Mouse (Mus musculus): ENCODE data around the gene Gas7.

The Gas7 gene

DNA sequence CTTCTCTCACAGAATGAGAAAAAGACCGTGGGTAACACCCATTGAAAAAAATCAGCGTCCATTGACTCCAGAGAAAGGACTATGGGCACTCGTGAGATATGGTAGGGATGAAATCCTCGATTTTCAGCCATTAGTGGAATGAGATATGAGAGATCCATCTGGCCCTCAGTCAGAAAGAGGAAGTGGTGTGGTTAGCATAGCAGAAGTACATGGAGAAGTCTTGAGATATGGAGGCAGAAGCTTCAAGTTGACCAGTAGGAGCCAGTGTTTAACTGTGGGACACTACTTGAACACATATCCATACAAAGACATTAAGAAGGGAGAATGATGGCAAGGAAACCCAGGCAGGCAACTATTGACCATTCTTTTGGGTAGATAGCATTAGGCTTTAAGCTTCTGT, 82.1 kb downstream of the Gas7 start:
- DNase-seq = no peak

DNA sequence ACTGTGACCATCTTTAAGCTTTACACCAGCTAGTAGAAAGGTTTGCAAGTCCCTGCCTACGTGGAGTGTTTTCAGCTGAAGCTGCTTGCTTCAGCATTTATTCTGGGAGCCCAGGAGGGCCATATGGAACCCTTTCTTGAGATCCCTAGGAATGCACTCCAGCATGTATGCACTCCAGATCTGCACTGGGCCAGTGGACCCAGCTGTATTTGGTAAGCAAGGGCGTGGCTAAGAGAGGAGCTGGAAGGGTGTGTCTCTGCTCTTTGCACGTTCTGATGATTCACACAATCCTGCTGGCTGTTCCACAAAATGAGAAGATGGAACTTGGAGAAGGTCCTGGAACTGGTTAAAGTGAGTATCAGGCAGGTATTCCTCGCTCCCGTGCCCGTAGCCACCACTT, 83.3 kb downstream of the Gas7 start:
- DNase-seq = no peak

DNA sequence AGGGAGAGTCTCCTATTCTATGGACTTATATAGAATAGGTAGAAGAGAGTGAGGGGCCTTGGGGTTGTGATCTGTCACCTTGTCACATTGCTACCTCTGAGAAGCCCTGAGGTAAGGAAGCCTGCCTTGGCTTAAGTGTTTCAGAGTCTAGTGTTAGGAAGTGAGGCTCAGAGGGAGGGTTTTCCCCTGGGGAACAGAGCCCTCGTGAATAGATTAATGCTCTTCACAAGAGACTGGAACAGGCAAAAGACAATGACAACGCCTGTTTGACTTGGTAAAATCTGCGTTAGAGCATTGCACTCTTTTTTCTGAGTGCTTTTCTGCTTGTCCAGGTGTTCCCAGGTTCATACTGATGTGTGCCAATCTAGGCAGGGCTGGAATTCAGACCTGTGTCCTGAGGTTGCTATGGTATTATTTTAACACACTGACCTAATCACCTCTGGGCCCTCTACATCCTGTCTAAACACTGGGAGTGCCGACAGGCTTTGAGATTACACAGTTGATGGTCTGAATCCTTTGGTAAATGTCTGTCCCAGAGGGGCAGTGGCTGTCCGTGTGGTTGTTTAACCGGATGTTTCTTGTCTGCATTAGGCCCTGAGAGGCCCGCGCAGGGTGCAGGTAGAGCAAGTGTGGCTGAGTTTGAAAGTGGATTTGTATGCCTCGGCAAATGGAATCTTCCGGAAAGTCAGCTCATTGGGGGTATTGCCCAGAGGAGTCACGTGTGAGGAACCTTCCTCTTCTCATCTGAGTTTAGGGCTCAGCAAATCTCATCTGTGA, 89.6 kb downstream of the Gas7 start:
- no peak for DNase-seq

DNA sequence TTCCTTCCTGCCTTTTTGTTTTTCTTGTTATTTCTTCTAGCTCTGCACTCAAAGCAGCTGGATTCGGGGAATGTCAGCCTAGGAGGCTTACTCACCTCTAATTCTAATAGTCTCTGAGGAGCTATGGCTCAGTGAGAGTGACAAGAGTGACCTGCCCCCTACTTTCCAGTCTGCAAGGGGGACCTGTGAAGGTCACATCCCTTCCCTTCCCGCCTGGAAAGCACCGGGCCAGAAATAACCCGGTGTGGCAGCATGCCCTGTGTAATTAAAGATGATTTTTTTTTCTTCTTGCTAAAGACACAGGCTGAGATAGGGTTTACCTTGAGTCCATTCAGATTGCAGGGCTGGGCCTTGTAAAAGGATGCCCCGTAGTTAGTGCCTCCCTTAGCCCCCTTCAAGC, 91.3 kb downstream of the Gas7 start:
- DNase-seq = no peak

DNA sequence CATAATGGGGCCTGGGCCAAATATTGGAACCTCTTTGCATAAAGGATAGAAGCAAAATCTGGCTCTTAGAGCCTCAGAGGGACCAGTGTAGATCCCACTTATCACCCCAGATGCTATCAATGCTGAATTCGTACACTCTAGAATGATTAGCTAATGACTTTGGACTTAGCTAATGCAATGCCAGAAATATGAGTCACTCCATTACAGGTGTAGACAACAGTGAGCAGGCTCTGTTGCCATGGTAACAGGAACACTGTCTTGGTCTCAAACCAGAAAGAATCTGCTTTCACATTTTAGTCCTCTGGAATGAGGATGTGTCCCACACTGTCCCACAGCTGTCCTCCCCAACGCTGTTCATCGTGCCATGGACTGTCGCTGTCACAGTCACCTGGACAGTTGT, 94.1 kb downstream of the Gas7 start:
- DNase-seq = no peak

DNA sequence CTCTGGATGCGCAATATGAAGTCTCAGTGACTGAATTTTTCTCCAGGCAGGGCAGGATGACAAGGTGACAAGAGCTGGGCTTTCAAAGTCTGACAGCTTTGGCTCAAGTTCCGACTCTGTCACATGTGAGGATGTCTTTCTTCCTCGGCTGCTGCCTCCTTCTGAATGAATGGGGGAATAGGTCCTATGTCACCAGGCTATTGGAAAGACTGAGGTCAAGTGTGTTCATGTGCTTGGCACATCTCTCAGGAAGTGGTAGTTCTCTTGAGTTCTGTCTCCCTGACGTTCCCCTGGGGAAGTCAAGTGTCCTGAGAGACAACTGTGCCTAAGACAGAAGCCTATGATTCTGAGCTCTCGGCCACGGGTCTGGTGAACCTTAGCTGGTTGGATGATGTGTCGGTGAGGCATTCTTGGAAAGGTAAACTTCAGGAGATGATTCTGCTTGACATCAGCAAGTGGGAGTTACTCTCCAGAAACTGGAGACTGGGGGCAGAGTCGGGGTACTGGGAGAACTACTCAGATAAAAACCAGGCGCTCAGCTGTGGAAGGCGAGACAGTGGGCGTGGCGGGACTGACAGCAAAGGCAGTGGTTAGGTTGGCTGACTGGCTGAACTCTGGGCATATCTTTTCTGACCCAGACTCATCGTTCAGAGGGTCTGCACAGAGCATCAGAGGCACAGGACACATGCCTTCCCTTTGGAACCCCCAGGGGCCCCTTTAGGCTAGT, 94.7 kb downstream of the Gas7 start:
- no peak for DNase-seq

DNA sequence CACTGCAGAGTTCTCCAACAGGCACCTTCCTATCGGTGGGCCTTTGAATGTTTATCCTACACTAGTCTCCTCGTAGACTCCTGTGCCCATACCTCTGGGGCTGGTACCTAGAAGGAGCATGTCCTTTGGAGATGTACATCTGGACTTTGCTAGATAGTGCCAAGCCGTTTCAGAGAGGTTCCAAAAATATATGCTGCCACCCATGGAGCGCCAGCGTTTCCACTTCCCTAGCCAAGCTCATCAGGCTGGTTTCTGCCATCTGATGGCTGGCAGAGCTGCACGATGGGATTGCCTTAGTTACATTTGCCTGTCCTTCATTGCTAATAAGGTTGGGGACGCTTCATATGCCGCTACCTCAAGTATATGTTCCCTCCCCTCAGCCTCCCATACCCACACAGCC, 97.2 kb downstream of the Gas7 start:
- peak; percentile 12 for DNase-seq

DNA sequence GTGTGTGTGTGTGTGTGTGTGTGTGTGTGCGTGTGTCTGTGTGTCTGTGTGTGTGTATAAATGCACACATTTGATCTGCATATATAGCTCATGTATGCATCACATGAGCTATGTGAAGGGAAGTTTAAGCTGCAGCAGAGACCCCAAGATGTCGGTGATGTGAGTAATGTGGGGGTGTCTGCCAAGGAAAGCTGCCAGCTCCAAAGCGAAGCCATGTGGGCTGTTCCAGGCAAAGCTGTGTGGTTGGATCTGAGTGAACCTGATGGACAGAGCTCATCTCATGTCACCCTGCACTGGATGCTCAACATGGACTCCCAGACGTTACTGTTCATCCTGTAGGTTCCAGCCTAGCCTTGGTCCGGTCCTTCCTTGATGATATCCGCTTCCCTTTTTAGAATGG, 99.0 kb downstream of the Gas7 start:
- no peak for DNase-seq

DNA sequence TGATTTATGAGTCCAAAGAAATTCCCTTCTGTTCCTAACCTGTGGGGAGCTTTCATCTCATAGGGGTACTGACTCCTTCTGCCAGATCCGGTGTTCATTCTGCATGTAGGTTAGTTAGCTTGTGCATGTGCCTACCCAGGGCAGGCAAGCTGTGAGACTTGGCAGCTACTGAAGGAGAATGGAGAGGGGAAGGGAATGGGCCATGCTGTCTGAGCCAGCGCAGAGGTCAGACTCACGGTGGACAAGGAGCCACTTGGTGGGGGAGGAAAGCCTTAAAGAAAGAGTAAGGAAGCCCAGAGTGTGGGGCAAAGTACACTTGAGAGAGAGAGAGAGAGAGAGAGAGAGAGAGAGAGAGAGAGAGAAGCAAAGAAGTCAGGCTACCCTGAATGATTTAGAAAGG, 101.1 kb downstream of the Gas7 start:
- peak; percentile 66 for DNase-seq

DNA sequence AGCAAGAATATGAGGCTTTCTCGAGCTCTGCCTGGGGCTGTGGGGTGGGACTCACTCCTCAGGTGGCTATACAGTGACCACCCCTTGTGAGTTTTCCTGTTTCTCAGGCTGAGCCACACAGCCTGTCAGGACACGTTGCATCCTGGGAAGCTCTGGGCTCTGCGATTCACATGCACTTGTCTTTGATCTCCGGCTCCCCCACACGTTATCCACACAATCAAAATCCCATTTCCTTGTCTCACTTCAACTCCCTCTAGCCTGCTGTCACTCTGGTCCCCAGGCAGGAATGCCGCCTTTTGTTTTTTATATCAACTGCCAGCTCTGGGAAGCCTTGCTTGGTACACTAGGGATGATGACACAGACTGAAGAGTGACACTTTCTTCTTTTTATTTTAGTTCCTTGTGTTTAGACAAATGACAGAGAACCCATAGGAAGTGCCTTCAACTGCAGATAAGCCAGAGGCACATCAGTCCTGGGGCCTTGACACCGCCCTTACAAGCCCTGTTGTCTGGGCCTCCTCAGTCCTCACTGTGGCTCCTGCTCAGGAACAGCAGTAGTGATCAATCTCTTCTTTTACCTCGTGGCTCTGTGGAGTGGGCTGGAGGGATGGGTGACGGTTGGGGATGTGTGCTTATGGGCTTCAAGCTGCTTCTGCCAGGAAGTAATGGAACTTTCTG, 103.7 kb downstream of the Gas7 start:
- no peak for DNase-seq

DNA sequence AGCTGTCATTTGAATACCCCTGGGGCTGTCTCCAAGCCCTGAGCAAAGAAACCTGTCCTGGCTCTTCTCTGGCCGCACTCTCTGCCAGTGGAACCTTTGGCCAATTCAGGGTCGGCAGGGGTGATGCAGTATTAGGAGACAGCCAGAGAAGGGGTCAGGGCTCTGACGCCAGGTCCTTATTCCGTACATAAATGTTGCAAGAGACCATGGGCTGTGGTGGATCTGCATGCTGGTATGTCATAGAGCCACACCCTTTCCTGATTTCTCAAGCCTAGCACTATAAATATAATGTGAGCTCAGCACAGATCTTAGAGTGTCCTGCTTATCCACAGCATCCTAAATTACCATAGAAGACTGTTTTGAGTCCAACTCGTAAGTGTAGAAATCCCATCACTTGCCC, 104.3 kb downstream of the Gas7 start:
- DNase-seq = no peak

DNA sequence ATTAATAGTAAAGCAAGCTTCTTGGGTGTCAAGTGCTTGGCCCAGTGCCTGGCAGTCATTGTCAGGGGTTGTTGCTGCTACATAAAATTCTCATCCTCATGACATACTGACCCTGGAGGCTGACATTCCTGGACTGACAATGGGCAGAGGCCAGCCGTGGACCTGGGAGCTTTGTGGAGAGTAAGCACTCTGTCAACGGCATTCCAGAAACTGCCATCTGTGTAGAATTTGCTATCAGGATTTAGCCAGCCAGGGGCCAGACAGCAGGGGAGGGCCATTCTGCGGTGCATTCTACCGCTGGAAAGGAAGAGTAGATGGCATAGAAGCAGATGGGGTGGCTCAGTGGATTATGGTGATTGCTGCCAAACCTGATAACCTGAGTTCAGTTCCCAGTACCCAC, 106.4 kb downstream of the Gas7 start:
- no peak for DNase-seq

DNA sequence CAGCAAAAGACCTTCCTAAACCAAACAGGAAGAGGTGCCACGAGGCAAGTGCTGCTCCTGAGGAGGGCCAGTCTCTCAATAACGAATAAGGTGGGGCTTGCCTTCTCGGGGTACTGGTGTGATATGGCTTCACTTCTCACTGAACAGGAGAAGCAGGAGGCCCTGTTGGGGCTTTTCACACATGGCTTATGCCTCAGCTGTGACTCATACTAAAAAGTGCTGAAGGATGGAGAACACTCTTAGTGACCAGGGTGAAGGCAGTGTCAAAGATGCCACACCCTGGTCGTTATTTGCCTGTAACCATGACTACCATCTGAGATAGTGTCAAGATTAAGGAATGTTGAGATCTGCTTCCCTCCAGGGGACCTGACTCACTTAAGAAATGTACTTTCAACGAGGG, 107.9 kb downstream of the Gas7 start:
- DNase-seq = no peak

DNA sequence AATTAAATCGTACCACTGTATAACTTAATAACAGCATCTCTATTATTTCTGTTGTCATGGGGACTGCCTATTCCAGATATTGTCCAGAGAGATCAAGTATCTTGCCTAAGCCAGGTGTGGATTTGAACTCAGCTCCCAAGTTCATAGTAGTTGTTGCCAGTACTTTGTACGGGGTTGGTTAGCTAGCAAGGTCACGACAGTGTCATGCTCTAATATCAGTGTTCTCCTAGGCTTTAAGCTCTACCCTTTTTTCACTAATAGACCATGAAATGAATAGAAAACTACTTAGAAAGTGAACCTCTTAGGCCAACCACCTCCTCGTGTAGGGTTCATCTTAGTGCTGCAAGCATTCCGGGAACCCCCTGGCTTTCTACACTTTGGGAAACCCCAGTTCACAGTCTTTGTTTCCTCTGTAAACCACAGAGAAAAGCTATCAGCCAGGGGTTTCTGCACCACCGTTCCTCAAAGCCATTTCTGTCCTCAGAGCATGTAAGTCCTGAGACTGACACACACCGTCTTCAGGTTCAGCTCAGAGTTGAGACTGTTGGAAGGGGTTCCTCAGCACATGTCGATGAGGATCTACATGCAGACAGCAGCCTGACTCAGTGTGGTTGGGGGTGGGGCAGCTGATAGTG, 108.9 kb downstream of the Gas7 start:
- no peak for DNase-seq

DNA sequence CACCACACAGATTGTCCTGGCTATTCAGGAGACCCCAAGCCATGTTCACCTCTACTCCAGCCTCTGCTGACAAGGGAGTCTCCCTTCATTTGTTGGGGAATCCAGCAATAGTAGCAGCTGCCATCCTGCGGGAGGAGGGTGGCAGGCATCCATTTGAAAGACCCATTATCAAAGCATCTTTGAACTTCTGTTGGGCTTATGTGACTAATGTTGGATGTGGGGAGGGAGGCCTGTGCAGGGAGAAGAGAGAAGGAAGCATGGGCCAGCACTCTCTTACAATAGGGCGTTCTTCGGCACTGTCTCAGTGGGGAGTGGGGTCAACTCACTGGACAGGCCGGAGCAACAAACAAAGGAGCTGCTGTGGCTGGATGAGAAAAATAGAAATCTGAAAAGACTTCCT, 110.3 kb downstream of the Gas7 start:
- no peak for DNase-seq

DNA sequence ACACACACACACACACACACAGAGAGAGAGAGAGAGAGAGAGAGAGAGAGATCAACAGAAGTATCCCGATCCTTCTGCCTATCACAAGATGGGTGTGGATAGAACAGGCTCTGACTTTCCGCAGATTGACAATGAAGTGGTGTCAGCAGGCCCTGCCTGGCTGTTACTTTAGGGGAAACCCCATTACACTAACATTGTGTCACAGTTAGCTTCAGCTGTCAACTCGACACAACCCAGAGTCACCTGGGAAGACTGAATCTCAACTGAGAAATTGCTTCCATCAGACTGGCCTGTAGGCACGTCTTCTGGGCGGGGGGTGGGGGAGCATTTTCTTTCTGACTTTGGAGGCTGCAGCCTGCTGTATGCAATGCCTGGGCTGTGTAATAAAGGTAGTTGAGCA, 111.5 kb downstream of the Gas7 start:
- DNase-seq = no peak

DNA sequence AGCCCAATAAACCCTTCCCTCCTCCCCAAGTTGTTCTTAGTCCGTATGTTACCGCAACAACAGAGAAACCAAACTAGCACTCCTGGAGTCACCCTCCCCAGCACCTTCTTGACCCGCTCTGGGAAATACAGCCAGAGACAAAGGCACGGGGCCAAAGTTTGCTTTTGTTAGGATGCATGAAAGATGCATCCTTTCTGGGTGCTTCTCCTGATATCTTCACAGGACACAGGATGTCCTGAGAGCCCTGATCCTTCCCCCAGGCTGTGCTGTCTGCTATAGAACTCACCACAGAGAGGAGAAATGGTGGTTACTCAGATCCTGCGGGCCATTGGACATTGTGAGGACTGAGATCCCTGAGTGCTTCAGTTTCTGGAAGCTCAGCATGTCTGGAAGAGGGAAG, 111.9 kb downstream of the Gas7 start:
- DNase-seq = no peak

DNA sequence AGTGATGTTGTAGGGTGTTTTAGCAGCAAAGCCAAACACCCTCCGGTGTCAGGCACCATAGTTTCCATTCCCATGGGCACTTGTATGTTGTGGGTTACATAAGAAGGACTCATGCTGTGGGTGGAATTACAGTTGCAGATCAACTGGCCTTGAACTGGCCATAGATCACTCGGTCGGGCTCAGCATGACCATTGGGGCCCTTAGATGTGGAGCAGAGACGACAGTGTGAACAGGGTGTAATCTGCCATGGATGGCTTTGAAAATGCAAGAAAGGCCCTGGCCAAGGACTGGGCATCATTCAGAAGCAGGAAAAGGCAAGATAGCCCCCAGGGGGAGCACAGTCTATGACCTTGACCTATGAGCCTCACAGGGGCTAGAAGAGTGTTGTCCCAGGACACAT, 112.8 kb downstream of the Gas7 start:
- DNase-seq = no peak

DNA sequence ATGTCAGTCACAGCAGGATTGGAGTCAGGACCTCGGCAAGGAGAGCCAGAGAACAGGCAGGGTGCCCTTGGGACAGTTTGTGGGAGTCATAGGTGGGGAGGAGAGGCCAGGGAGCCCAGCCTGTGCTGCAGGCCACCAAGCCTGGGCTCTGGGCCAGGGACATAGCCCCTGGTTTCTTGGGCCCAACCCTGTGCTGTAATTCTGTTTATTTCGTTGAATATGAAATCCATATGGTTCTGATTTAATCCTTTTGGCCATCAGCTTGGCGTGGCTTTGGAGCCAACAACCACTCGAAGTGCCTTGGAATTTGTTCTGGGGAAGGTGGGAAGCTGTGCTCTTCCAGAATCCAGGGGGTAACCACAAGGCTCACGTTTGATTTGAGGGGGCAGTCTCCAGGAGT, 113.6 kb downstream of the Gas7 start:
- no peak for DNase-seq

DNA sequence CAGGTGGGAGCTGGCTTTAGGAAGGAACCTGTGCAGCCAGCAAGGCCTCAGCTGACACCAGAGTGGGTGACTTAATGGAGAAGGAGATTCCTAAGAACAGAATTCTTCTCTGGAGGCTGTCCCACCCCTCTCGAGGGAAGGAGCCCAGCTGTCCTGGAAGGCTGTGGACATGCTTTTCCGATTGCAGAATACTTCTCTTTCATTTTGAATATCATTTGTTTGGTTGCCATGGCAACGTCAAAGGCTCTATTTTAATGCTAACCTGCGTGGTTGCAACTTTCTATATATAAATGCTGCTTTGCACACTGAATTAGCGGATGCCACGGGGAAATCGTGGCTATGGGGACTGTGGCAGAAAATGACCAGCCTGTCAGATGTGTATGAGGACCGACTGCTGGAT, 115.7 kb downstream of the Gas7 start:
- no peak for DNase-seq

DNA sequence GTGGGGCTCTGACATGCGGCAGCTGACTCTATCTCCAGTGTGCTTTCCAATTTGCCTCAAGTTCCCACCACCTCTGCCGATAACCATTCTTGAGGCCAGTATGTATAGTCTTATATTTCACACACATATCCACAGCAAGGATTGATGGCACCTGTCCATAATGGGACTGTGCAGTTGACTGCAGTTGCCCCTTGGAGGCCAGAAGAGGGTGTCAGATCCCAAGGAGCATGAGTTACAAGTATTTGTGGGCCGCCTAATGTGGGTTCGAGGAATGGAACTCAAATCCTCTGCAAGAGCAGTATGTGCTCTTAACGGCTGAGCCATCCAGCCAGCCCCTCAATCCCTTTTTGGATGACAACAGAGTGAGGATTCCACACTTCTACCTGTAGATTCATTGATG, 119.1 kb downstream of the Gas7 start:
- no peak for DNase-seq

DNA sequence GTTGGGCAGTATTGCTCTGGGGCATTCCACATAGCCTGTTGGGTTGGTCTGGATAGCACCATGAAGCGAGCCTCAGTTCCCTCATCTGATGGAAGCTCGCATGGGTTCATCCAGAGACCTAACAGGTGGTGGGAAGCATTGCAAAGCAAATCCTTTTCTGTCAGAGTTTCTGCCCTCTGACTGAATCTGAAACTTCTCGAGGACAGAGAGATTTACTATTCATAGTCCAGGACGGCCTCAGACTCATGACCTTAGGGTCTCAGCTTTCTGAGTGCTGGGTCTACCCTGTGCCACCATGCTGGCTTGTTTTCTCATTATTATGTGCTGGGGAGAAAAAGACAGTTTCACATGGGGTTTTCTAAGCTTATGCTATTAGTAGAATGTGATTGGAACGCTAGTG, 122.2 kb downstream of the Gas7 start:
- DNase-seq = no peak

DNA sequence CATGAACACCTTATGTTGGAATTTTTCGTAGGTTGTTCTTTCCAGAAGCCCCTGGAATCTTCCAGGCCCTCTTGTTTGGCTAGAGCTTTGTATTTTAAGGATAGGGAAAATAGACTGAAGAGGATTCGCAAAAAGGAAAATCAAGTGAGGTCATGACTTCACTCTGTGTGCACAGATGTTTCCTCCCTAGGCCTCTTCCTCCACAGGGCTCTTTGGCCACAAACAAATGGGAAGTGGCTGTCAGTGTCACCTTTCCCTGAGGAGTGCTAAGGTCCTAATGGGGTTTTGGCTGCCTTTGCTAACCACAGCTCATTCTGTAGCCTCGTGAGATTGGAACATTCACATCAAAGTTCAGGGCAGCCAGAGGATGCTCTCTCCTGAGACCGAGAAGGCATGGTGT, 122.8 kb downstream of the Gas7 start:
- no peak for DNase-seq

DNA sequence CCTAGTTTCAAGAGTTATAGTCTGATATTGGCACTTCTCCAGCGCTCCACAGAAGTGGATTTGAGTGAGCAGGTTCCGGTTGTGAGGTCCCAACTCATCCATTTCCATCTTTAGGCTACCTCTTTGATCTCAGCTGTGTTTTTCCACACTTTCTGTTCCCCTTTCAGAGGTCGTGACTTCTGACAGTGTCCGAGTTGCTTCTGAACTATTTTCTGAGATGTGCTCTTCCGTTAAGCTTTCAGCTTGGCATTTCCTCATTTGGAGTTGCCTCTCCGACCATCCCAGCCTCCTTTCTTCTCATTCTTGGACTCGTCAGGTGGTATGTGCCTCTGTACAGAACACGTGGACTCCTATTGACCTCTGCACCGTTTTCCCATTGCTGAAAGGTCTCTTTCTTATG, 123.9 kb downstream of the Gas7 start:
- DNase-seq = no peak

All from cerebellum, adult 11 months (tissue).